Mouse (Mus musculus) ZHBTc4 (cell line): ENCODE data around the gene Msi2.

Source experiments
- DNase-seq: peaks from one replicate; pipeline ENCODE4 v3.0.0-alpha.2; 2011; ENCODE audit warnings: low read depth, low spot score

Gene Msi2

GRCm38 (mm10) chr11:88369898-88370297 lies 348.4 kb downstream of the Msi2 start:
- DNase-seq: no peak

DNA sequence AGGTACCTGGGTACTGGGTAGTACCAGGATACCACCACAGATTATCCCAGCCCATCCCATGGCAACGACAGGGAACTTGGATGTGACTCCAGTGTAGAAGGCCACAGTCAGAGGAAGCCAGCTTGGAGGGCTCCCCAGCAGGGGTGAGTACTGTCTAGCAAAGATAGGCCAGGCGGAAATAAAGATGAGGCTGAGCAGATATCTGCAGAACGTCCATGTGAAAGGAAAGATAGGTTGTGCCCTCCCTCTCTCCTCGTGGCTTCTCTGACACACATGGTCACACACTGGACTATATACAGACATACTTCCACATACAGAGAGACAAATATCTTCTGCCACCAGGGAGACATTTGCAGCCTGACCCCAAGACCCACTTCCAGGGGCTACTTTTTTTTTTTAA lies 350.8 kb downstream of the Msi2 start:
- no peak for DNase-seq

DNA sequence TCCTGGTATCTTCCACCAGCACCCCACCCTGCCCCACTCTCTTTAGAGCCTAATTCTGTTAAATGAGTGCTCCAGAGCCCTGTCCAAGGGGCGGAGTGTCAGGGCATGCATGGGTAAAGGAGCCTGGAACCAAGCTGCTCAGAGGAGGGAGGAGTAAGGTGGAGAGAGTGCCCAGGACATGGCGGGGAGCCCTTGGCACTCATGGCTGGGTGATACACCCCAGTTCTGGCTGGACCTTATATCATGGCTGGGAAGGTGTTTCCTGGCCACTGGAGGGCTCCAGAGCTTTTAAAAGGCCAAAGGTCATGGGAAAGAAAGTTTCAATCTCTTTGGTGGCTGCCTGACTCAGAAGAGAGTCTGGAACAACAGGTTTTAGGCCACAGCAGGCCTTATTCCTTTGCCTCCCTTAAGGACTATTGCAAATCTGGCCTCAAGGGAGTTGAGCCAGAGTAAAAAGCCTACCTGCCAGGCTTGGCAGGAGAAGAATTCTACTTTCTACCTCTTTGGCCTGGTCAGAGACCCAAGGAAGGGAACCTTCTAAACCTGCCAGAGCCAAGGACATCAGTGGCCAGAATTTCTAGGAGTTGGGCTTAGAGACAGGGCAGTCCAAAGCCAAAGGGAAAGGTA lies 352.3 kb downstream of the Msi2 start:
- DNase-seq: no peak

- DNase-seq: no peak
Measured at GRCm38 (mm10) chr11:88364231-88364630, 354.1 kb downstream of the Msi2 start.

- DNase-seq: no peak
Measured at GRCm38 (mm10) chr11:88363481-88363880, 354.8 kb downstream of the Msi2 start.

- no peak for DNase-seq
Measured at GRCm38 (mm10) chr11:88359736-88360135, 358.6 kb downstream of the Msi2 start.

- no peak for DNase-seq
Measured at GRCm38 (mm10) chr11:88357325-88357724, 361.0 kb downstream of the Msi2 start.

DNA sequence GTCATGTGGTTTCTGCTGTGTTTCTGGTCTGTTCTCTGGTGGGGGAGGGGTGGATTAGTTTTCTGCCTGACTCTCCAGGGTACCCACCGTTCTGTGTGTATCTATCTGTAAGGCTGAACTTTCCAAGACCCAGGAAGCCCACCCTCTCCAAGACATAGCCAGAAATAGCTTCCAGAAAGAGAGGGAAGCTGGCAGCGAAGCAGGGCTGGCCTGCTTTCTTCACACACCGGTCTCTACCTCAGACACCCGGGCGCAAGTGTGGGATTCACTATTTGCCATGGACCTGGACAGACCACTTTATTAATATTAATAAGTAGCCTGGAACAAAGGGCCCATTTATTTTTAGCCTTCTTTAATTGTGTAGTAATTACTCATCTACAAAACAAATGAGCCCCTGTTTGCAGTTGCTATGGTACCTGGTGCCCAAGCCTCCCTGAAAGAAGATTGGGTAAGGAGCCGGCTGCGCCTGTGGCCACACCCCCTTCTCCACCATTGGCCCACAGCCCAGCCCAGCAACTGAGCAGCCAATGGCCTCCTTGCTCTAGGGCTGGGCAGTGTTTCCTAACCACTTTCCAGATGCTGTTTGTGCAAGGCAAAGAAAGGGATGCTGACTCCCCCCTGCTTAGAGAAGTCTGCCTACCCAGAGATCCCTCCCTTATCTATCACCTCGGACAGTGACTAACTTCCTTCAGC lies 361.6 kb downstream of the Msi2 start:
- peak; percentile 68 for DNase-seq

DNA sequence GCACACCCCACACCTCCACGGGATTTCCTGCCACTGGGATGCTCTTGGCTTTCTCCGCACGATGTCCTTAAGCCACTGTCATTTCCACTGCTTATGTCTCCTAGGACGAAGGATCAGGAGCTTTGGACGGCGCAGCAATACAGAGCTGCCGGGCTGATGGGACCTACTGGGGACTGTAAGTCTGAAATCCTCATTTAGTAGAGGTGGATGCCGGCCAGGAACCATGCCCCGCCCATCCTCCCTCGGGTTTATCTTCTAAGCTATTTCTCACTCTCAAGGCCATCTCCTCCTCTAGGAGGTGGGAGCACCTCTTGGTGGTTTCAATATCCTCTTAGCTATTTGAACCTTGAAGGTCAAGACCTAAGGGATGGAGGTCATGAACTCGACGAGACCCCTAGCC lies 362.3 kb downstream of the Msi2 start:
- DNase-seq: peak; percentile 24

- no peak for DNase-seq
Measured at GRCm38 (mm10) chr11:88354771-88355170, 363.5 kb downstream of the Msi2 start.

DNA sequence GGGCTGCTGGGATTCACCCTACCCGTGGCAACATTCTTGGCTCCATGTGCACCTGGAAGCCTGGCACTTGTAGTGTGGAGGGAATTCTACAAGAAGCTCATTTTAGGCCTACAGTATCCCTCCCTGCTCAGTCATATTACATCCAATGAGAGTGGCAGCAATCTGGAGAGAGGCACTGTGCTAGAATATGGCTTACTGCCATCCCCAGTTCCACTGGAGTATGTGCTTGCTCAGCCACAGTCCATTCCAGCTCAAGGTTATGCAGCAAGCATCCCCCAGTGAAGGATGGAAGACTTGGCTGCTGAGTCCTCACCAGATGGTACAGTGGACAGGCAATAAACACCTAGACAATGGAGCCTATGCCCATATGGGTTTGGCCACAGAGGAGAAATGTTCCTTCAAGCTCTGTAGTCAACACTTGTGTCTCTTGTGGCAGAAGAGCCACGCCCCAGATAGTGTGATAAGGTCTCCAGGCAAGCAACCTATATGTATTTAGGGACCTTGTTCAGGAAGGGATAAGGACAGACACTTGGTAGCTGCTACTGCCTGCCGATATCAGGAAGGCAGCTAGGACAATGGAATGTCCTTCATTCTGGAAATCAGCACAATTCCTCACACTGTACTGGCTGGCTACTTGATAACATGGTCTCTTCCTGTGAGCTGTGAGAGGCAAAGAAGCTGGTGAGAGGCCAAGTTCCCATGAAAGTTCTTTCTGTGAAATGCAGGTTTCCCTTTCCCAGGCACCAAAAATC lies 366.4 kb downstream of the Msi2 start:
- DNase-seq: no peak

DNA sequence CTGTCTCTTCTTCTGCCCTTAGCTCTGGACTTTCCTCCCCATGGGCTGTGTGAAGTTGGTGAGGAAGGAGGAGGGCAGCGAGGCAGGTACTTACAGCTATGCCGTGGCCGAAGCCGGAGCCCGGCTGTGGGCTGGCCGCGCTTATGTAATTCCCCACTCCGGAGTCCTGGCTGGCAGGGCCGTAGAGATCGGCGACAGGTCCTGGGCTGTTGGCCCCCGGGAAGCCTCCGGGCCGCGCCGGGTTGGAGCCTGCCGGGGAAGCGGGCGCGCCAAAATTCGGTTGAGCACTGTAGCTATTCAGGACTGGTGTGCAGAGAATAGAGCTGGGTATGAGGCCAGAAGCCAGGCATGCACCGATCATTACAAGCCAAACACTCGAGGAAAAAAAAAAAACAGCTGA lies 369.6 kb downstream of the Msi2 start:
- DNase-seq: peak; percentile 33

DNA sequence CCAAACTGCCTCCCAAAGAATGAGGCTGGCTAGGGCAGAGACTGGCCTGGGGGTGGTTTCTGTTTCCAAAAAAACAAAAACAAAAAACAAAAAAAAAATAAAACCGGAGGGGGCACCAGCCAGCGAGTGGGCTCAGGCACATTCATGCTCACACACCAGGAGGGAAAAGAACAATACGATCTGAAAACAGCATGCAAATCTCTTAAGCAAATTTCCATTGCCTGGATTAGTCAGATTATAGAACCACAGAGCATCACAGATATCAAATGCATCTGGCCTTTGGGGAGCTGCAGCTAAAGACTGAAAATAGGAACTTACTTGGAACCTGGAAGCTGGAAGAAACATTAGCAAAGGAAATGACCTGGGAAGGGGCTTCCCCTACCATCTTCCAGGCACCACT lies 370.3 kb downstream of the Msi2 start:
- DNase-seq: no peak

- no peak for DNase-seq
Measured at GRCm38 (mm10) chr11:88346066-88346465, 372.2 kb downstream of the Msi2 start.

GRCm38 (mm10) chr11:88337926-88338325 lies 380.4 kb downstream of the Msi2 start:
- no peak for DNase-seq

DNA sequence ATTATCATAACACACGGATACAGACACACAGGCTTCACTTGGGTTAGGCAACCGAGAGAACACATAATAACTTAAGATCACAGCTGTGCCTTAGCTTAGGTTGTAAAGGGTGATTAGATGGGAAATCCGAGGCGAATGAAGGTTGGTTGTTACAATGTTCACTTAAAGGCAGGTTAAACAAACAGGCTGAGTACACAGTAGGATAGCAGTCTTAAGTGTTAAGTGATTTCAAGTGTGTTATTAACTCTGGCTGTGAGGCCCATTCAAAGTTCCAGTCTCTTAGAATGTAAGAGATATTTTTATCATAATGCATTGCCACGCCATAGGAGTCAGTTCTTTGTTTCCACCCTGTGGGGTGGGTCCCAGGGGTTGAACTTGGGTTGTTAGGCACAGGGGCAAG lies 383.4 kb downstream of the Msi2 start:
- no peak for DNase-seq

DNA sequence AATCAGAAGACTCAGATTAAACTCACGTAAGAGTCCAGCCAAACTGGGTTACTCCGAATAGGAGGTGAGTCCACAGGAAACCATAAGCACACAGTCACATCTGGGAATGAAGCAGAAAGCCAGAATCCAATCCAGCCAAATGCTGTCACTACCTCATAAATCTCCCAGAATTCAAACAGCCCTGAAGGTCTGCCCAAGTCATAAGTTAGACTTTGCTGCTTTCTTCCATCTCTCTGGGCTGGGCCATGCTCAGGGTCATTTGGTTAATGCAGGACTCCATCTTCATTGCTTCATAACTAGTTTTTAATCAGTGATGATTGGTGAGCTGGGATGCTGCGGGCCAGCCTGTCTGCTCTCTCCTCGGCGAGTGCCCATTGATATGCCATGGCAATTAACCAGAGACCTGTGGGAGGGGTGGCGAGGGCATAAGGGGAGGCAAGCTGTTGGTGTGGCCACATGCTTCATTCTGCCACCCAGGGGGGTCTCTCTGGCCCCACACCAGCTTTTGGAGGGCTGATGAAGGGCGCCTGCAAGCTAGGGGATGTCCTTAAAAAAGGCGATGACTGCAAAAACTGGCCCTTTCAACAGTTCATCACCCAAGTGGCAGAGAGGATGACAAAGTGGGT lies 385.9 kb downstream of the Msi2 start:
- DNase-seq: no peak

- no peak for DNase-seq
Measured at GRCm38 (mm10) chr11:88331722-88332121, 386.6 kb downstream of the Msi2 start.

GRCm38 (mm10) chr11:88330799-88331198 lies 387.5 kb downstream of the Msi2 start:
- DNase-seq: no peak

DNA sequence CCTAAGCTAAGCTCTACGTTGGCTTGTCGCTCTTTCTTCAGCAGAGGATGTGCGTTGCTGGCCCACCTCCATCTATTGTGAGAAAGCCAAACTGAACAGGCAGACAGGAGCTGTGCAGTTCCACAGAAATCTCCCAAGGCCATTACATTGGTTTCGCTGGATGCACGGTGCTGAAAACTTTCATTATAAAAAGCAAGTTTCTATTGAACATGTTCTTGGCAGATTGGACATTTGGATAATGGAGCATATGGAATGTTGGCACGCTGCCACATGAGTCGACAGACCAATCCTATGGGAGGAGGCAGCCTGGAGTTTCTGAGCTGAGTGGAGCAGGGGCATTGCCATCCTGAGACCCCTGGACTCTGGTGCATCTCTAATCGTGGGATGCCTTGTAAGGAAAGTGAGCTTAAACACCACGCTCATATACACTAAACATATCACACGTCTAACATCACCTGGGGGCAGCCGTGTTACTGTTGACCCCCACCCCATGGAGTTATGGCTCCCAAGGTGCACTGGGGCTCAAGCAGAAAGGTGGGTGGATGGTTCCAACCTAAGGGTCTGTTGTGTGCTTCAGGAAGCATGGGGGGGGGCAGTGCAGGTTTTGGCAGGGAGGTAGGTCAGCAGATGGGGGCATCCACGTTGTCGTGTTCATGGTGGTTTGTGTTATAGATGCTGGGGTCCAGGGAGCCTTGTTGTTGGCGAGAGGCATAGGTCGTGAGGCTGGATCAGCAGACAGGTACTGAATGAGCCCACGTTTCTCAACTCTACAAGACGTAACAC lies 389.3 kb downstream of the Msi2 start:
- no peak for DNase-seq

DNA sequence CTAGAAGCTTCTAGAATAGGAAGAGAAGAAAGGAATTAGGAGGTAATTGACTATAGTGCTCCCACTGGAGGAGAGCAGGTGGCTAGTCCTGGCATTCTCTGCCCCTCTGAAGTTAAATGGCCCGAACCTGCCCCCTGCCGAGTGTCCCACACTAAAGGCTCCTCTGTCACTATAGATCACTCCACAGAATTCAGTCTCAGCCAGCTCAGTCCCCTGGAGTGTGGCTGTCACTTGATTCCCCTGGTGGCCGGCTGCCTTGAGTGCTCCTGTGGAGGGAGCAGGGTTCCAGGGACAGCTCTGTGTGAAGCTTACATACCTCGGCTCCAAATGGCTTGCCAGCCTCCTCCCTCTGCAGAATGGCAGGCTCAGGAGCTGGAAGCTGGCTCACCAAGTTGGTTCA lies 391.3 kb downstream of the Msi2 start:
- peak; percentile 51 for DNase-seq

- no peak for DNase-seq
Measured at GRCm38 (mm10) chr11:88318850-88319249, 399.5 kb downstream of the Msi2 start.
